Mouse (Mus musculus) neural tube, embryonic 13.5 days (tissue): ENCODE measurements at regions not wholly inside any gene's neighbourhood (a gene's known extent, or its start where the extent isn't known, plus 50 kb on each side); places are given as distances from the start of the nearest gene placed in this dataset.

ENCODE experiments used
- ATAC-seq: fragments of 200-750 bp; cut with Nextera tagmentation; 2 replicates; pipeline ENCODE4 v1.8.0; 2017; ENCODE audit warnings: low read depth, mild to moderate bottlenecking, moderate TSS enrichment, moderate library complexity
- H3K27ac ChIP-seq: fragments of 300-500 bp; sonication (generic); replicated peaks from 2 replicates; pipeline ENCODE4 v1.5.1; 2015; ENCODE audit warnings: moderate library complexity, mild to moderate bottlenecking, inconsistent platforms
- H3K27me3 ChIP-seq: fragments of 300-500 bp; sonication (generic); 2 replicates; pipeline ENCODE4 v1.6.1; 2015; ENCODE audit warnings: mild to moderate bottlenecking, inconsistent platforms
- H3K36me3 ChIP-seq: fragments of 300-500 bp; sonication (generic); 2 replicates; pipeline ENCODE4 v1.6.1; 2015; ENCODE audit warnings: mild to moderate bottlenecking, inconsistent platforms
- H3K4me1 ChIP-seq: fragments of 300-500 bp; sonication (generic); replicated peaks from 2 replicates; pipeline ENCODE4 v1.6.1; 2015; ENCODE audit warnings: inconsistent platforms
- H3K4me2 ChIP-seq: fragments of 300-500 bp; sonication (generic); 2 replicates; pipeline ENCODE4 v1.6.1; 2015; ENCODE audit warnings: inconsistent platforms, mild to moderate bottlenecking, moderate library complexity
- H3K4me3 ChIP-seq: fragments of 300-500 bp; sonication (generic); 2 replicates; pipeline ENCODE4 v1.5.1; 2015; ENCODE audit warnings: mild to moderate bottlenecking, inconsistent platforms
- H3K9ac ChIP-seq: fragments of 300-500 bp; sonication (generic); 2 replicates; pipeline ENCODE4 v1.6.1; 2015; ENCODE audit warnings: moderate library complexity, mild to moderate bottlenecking, inconsistent platforms
- H3K9me3 ChIP-seq: fragments of 300-500 bp; sonication (generic); 2 replicates; pipeline ENCODE4 v1.6.1; 2016; ENCODE audit warnings: inconsistent platforms
- WGBS: fragments of 180-500 bp; shearing (Covaris S2); methylation state at CpG from one replicate; pipeline ENCODE4 v1.1.7; 2015; 5-methylcytosine and 5-hydroxymethylcytosine counted together

DNA sequence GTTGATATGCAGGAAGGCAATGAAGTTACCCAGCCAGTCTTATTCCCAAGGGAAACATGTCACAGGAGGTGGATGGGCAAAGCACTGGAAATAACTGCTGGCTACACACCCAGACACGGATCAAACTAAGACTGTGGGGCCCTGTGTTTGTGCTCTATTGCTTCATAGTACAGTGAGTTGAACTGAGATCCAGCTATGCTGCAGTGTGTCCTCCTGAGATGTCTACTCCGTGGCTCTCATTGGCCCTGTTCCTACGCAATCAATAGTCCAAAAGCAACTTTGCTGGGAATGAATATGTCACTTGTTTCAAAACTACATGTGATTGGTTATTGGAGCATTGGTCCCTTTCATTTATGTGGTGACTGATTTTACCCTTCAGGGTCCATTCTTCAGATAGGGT is 213.8 kb upstream of the Bmp2 start:
- ATAC-seq = no peak
- Histone ChIP-seq H3K4me1 (no peaks in the 10 kb centered on the region), H3K27me3 (no peaks in the 10 kb centered on the region), H3K9me3 (no peaks in the 10 kb centered on the region), H3K9ac (no peak overlapping the region), H3K27ac (no peak overlapping the region), H3K36me3 (no peaks in the 10 kb centered on the region), H3K4me2 (no peak overlapping the region), H3K4me3 (no peak overlapping the region)
- WGBS = 85% methylated on average over 3 of the region's 3 CpGs

DNA sequence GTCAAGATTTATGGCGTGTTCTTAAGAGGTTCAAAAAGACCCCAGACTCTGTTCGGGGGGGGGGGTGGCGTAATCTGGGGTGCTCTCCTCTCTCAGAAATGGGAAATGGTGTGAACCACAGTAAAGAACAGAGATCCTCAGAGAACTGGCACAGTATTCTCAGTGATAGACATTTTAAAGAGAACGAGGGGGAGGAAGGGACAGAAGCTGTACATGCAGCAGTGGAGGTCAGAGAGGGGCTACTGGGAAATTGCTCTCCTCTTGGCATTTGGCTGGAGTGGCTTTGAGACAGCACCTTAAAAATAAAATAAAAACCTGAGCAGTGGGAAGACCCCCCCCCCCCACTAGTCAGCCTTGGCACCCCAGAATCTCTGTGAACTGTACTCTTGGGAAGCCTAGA is 210.6 kb upstream of the Bmp2 start:
- no peaks in the 10 kb centered on the region for H3K9me3 ChIP-seq
- ATAC-seq = no peak
- no peak overlapping the region for H3K27ac ChIP-seq
- 62% methylated on average over 4 of the region's 4 CpGs for WGBS
- no peaks in the 10 kb centered on the region for H3K27me3 ChIP-seq
- no peaks in the 10 kb centered on the region for H3K36me3 ChIP-seq
- no peak overlapping the region for H3K4me2 ChIP-seq
- no peaks in the 10 kb centered on the region for H3K4me1 ChIP-seq
- no peak overlapping the region for H3K4me3 ChIP-seq
- H3K9ac ChIP-seq = no peak overlapping the region

DNA sequence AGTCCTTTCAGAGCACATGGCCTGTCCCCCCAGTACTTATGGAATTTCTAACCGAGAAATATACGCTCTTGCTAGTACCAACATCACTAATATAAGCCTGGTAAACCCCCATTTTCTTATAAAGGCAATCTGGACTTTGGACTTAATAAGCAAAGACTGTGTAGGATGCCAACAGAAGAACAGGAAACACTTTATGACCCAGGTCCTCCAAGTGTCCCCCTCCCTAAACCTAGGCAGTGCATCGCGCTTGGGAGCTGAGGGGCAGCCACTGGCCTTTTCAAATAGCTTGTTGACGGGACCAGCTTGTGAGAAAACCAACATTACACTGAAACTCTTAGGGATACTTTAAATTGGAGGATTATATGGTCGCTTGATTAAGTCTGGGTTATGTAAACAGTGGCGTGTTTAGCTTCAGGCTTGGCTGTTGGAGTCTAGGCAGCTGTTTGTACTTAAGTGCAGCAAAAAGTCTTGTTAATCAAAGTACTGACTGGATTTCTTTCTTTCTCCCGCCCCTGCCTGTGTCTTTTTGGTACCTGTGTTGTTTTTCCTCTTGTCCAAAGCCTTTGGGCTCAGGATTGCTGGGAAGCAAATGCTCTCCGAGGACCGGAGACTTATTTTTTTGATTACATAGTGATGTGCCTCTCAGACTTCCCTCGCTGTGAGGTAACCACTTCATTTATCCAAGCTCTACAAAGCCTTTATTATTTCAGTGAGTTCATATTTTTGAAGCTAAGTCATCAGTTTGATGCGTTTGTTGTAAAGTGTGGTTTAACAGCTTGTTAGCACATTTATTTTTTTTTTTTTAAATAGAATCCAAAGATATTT is 205.8 kb upstream of the Bmp2 start:
- no peak for ATAC-seq
- Histone ChIP-seq H3K27me3 (no peaks in the 10 kb centered on the region), H3K27ac (no peak overlapping the region), H3K4me2 (no peak overlapping the region), H3K9ac (no peak overlapping the region), H3K4me1 (peaks cover 8% of the 10 kb centered on the region; the same call in 1 of the 2 replicates), H3K36me3 (no peaks in the 10 kb centered on the region), H3K9me3 (no peaks in the 10 kb centered on the region), H3K4me3 (no peak overlapping the region)
- WGBS = 63% methylated on average over 12 of the region's 12 CpGs

DNA sequence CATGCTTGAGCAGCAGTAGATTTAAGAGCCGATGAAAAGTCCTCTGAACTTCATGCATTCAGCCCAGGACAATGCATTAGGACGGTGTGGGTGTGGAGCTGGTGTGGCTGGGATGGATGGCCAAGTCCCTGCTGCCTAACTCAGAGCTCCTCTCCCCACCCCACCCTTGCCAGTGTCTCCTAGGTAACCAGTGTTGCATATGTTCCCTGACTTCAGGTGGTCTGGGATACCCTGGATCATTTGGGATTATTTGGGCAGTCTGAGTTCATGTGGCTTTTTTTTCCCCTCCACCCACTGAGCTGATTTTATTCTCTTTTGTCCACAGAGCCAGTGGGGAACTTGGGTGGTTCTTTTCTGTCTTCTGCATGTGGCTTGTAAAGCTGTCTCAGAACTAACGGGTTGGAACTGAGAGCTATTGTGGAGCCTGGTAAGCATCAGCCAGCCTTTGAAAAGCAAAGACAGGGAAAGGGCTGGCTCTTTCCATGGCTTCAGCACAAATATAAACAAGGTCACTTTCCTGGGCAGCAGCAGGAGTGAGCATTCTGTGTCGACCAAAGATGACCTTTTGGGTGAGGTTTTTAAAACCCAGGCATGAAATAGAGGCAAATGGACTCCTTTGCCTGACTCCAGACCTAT is 205.1 kb upstream of the Bmp2 start:
- no peak overlapping the region for H3K9ac ChIP-seq

DNA sequence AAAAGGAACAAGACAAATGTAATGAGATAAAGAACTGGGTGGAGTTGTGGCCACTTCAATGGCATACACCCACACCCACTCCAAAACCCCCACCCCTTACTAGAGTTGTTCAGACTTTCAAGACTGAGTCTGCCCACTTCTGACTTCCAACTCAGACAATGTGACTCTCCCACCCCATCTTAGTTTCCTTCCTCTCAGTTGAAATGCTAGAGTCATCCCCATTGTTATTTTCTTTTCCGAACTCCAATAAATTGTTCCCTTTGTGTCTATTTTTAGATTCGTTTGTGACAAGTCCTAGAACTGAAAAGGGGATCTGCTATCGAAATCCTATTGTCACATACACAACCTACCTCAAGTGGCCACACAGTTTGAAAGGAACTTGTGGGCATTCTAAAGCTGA is 200.7 kb upstream of the Bmp2 start:
- Histone ChIP-seq H3K4me3 (no peak overlapping the region), H3K27me3 (no peaks in the 10 kb centered on the region), H3K4me1 (peaks cover 8% of the 10 kb centered on the region; the same call in 1 of the 2 replicates), H3K9me3 (no peaks in the 10 kb centered on the region), H3K36me3 (no peaks in the 10 kb centered on the region), H3K27ac (no peak overlapping the region), H3K9ac (no peak overlapping the region), H3K4me2 (no peak overlapping the region)
- 65% methylated on average over 3 of the region's 3 CpGs for WGBS
- no peak for ATAC-seq

More for the DNA sequence above, 205.1 kb upstream of the Bmp2 start:
- Histone ChIP-seq H3K27ac (no peak overlapping the region), H3K4me1 (peaks cover 8% of the 10 kb centered on the region; the same call in 1 of the 2 replicates), H3K4me2 (no peak overlapping the region), H3K27me3 (no peaks in the 10 kb centered on the region), H3K9me3 (no peaks in the 10 kb centered on the region), H3K4me3 (no peak overlapping the region), H3K36me3 (no peaks in the 10 kb centered on the region)
- WGBS = 7% methylated on average over 4 of the region's 4 CpGs
- no peak for ATAC-seq

DNA sequence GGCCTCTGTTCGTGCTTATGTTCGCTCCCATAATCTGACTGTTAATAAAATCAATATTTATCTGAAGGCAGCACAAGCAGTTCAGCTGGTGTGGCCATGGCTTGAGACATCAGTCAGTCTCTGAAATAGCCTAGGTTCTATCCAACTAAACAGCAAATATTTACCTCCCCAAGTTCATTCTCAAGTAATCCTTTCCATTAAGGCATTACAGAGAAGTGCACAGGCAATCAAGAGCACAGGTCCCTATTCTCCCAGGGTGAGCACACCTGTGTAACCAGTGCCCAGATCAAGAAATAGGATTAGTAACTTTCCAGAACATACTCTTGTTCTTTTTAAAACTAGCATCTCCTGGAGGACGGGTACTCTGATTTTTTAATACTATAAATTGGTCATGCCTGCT is 199.2 kb upstream of the Bmp2 start:
- H3K4me1 ChIP-seq = no peaks in the 10 kb centered on the region
- no peak for ATAC-seq
- H3K9ac ChIP-seq = no peak overlapping the region
- no peaks in the 10 kb centered on the region for H3K9me3 ChIP-seq
- 89% methylated on average over 3 of the region's 3 CpGs for WGBS
- no peak overlapping the region for H3K4me3 ChIP-seq
- H3K27ac ChIP-seq = no peak overlapping the region
- no peaks in the 10 kb centered on the region for H3K27me3 ChIP-seq
- no peaks in the 10 kb centered on the region for H3K36me3 ChIP-seq
- H3K4me2 ChIP-seq = no peak overlapping the region

DNA sequence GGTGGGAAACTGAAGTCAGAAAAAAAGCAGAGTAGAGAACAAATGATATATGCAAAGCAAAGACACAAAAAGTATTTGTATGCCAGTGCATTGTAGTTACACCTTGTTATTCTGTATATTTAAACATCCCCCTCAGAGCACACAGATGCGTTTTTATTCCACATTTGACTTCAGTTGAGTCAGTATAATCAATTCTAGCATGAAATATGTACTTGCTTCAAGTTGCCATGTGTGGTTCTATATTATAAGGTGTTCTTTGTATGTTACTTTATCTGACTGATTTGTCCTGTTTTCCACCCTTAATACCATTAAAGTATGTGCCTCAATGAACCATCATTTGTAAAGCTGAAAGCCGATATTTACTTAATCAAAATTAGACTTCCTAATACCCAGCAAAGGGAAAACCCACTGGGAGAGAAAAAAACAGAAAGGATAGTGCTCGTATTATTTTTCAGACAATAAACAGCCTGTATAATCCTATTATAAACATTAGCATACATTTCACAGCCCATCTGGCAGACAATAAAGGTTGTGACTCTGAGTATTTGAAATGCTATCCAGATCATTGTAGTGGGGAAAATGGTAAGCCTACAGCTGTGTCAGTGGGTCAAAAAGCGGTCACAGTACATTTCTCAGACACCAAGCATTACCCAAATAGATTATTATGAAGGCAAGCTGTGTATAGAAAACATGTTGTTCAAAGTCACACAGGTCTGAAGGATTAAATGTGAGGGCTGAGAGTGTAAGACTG is 189.1 kb upstream of the Bmp2 start:
- no peaks in the 10 kb centered on the region for H3K36me3 ChIP-seq
- 24% methylated on average over 4 of the region's 4 CpGs for WGBS
- no peak overlapping the region for H3K9ac ChIP-seq
- H3K27ac ChIP-seq = no peak overlapping the region
- no peak overlapping the region for H3K4me2 ChIP-seq
- H3K4me1 ChIP-seq = peaks cover 8% of the 10 kb centered on the region; the same call in 1 of the 2 replicates
- no peak overlapping the region for H3K4me3 ChIP-seq
- no peaks in the 10 kb centered on the region for H3K27me3 ChIP-seq
- H3K9me3 ChIP-seq = no peaks in the 10 kb centered on the region
- no peak for ATAC-seq

DNA sequence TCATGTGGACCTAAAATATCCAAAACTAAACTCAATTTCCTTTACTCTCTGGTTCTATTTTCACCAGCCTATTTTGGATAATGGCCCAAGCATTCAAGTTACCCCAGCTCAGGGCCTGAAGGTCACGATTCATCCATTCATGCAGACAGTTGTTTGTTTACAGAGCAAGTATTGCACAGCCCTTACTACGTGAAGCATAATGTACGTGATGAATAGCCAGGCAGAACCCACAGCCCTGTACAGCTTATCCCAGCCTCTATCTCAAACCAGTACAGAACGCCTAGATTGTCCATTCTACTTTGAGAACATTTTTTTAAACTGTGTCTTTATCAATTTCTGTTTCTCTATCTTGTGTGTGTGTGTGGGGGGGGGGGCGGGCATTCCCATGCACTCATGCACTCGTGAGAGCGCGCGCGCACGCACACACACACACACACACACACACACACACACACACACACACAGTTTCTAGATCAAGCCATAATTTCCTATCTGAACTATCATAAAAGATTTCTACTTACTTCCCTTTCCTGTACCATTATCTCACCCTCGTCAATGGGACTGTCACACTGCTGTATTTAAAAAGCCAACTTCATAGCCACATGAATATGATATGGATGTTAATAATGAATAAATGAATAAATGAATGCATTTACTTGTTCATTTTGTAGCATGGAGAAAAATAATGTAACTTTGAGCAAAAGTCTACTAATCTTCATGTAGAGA is 180.3 kb upstream of the Bmp2 start:
- Histone ChIP-seq H3K9ac (no peak overlapping the region), H3K4me2 (no peak overlapping the region), H3K27me3 (no peaks in the 10 kb centered on the region), H3K9me3 (no peaks in the 10 kb centered on the region), H3K4me1 (no peaks in the 10 kb centered on the region), H3K27ac (no peak overlapping the region), H3K36me3 (no peaks in the 10 kb centered on the region), H3K4me3 (no peak overlapping the region)
- ATAC-seq = no peak
- WGBS = 85% methylated on average over 12 of the region's 12 CpGs

DNA sequence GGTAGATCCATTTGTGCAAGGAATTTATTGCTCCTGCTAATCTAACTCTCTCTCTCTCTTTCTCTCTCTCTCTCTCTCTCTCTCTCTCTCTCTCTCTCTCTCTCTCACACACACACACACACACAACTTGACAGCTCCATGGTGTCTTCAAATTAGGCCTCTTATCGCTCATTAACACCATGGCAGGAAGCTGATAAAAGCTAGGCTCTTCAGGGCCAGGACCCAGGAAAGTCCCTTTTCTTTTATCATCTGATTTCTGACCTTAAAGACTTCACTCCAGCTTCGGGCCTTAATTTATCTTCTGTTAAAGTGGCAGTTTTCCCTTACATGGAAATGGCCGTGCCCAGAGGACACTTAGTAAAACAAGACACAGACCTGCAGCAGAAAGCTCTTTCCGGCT is 178.4 kb upstream of the Bmp2 start:
- H3K27ac ChIP-seq = no peak overlapping the region
- H3K36me3 ChIP-seq = no peaks in the 10 kb centered on the region
- no peak overlapping the region for H3K9ac ChIP-seq
- no peaks in the 10 kb centered on the region for H3K9me3 ChIP-seq
- H3K4me3 ChIP-seq = no peak overlapping the region
- 48% methylated on average over 4 of the region's 4 CpGs for WGBS
- no peak overlapping the region for H3K4me2 ChIP-seq
- ATAC-seq = no peak
- no peaks in the 10 kb centered on the region for H3K27me3 ChIP-seq
- no peaks in the 10 kb centered on the region for H3K4me1 ChIP-seq

DNA sequence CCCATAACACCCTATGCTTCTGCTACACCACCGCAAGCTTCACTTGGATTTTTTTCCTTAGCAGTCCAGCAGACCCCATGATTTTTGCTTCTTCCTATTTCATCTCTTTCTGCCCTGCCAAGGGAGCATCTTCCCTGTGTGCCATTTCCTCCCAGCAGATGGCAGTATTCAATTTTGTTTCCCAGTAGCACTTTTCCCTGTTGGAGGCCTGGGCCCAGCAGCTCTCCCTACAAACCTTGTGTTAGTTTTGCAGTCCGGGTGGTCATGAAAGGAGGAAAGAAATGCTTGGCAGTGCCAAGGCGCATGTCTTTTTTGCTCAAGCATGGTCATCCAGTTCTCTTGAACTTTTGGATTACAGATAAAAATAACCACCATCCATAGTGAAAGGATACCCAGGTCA is 170.9 kb upstream of the Bmp2 start:
- no peak overlapping the region for H3K4me3 ChIP-seq
- no peaks in the 10 kb centered on the region for H3K36me3 ChIP-seq
- no peak overlapping the region for H3K27ac ChIP-seq
- 82% methylated on average over 3 of the region's 3 CpGs for WGBS
- H3K4me1 ChIP-seq = no peaks in the 10 kb centered on the region
- ATAC-seq = no peak
- H3K27me3 ChIP-seq = no peaks in the 10 kb centered on the region
- H3K9me3 ChIP-seq = no peaks in the 10 kb centered on the region
- H3K9ac ChIP-seq = no peak overlapping the region
- H3K4me2 ChIP-seq = no peak overlapping the region

DNA sequence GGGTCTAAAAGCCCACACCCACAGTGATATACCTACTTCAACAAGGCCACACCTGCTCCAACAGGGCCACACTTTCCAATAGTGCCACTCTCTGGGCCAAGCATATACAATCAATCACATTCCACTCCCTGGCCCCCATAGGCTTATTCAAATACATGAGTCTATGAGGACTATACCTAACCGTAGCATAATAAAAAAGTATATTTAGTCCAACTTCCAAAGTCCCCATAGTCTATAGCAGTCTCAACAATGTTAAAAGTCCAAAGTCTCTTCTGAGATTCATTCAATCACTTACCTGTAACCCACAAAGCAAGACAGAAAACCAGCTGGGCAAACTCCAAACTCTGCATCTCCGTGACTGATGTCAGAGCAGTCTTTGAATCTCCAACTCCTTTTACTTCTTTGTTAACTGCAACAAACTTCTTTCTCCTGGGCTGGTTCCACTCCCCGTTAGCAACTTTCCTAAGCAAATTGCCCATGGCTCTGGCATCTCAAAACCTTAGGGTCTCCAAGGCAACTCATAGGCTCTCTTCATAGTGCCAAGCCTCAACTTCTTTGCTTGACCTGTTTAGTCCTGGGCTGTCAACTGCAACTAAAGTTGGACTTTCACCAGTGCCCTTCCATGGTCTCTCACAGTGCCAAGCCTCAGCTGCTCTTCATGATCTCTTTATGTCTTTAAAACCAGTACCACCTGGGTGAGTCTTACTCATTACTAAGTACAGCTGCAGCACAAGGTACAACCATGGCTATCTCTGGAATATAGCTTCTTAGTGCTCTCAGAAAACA is 168.6 kb upstream of the Bmp2 start:
- no peak for ATAC-seq
- WGBS = 85% methylated on average over 3 of the region's 3 CpGs
- H3K9ac ChIP-seq = no peak overlapping the region

More for the DNA sequence above, 168.6 kb upstream of the Bmp2 start:
- no peaks in the 10 kb centered on the region for H3K36me3 ChIP-seq
- H3K4me2 ChIP-seq = no peak overlapping the region
- no peak overlapping the region for H3K27ac ChIP-seq
- no peaks in the 10 kb centered on the region for H3K4me1 ChIP-seq
- no peak overlapping the region for H3K4me3 ChIP-seq
- H3K9me3 ChIP-seq = no peaks in the 10 kb centered on the region
- no peaks in the 10 kb centered on the region for H3K27me3 ChIP-seq
